Mouse (Mus musculus) myocyte (in vitro differentiated cells): ENCODE data around the gene Cars2. TPM values are rescaled to one million over a fixed set of nuclear protein-coding genes. Genes with fewer than 3 reads are reported as not detected.
A peak's percentile ranks its signal among the peaks of the same experiment; 100 is the strongest.

Experiments used
- H3K27me3 ChIP-seq: one replicate; pipeline ENCODE4 v1.6.1; 2011; ENCODE audit not compliant: control insufficient read depth, insufficient read depth, insufficient read length
- H3K36me3 ChIP-seq: one replicate; pipeline ENCODE4 v1.6.1; 2011; ENCODE audit not compliant: control insufficient read depth, insufficient read depth
- H3K4me2 ChIP-seq: one replicate; pipeline ENCODE4 v1.6.1; 2011; ENCODE audit warnings: low read depth, control low read depth
- H3K4me3 ChIP-seq: one replicate; pipeline ENCODE4 v1.5.1; 2011; ENCODE audit warnings: mild to moderate bottlenecking, control low read depth, moderate library complexity
- H3K79me2 ChIP-seq: one replicate; pipeline ENCODE4 v1.6.1; 2011; ENCODE audit not compliant: control insufficient read depth, insufficient read depth
- H3ac ChIP-seq: one replicate; pipeline ENCODE4 v1.6.1; 2011; ENCODE audit not compliant: control insufficient read depth, insufficient read length
- CEBPB ChIP-seq: IDR thresholded peaks from 2 replicates; pipeline ENCODE4 v1.6.1; 2011; ENCODE audit warnings: mild to moderate bottlenecking, moderate library complexity; ENCODE audit not compliant: poor library complexity, insufficient read depth, severe bottlenecking
- E2F4 ChIP-seq: IDR thresholded peaks from one replicate; pipeline ENCODE4 v1.6.1; 2011; ENCODE audit warnings: mild to moderate bottlenecking, control low read depth, moderate library complexity; ENCODE audit not compliant: insufficient read depth
- MAX ChIP-seq: IDR thresholded peaks from one replicate; pipeline ENCODE4 v1.6.1; 2011; ENCODE audit warnings: low read depth, mild to moderate bottlenecking, control low read depth
- MYOD1 ChIP-seq, 3 experiments: IDR thresholded peaks; one replicate each; pipeline ENCODE4 v1.6.1; 2011; ENCODE audit warnings: control low read depth in 2 of 3, low read depth in 2 of 3, mild to moderate bottlenecking in 2 of 3, moderate library complexity in 1 of 3; ENCODE audit not compliant: insufficient read length in 2 of 3, control insufficient read depth in 1 of 3
- MYOG ChIP-seq, 3 experiments: IDR thresholded peaks; one replicate each; pipeline ENCODE4 v1.6.1; 2011; ENCODE audit warnings: control low read depth in 2 of 3, low read depth in 2 of 3, mild to moderate bottlenecking in 2 of 3; ENCODE audit not compliant: insufficient read length in 2 of 3, control insufficient read depth in 1 of 3, insufficient read depth in 1 of 3
- POLR2A ChIP-seq: IDR thresholded peaks from one replicate; pipeline ENCODE4 v1.6.1; 2011; ENCODE audit warnings: low read depth, mild to moderate bottlenecking, control low read depth, moderate library complexity; ENCODE audit not compliant: insufficient read length
- POLR2AphosphoS2 ChIP-seq: IDR thresholded peaks from one replicate; pipeline ENCODE4 v1.6.1; 2011; ENCODE audit warnings: low read depth, control low read depth; ENCODE audit not compliant: insufficient read length
- REST ChIP-seq: IDR thresholded peaks from one replicate; pipeline ENCODE4 v1.6.1; 2011; ENCODE audit warnings: mild to moderate bottlenecking, control low read depth, moderate library complexity; ENCODE audit not compliant: insufficient read depth, insufficient read length
- SRF ChIP-seq: IDR thresholded peaks from one replicate; pipeline ENCODE4 v1.6.1; 2011; ENCODE audit warnings: low read depth; ENCODE audit not compliant: control insufficient read depth, insufficient read length
- TCF12 ChIP-seq: IDR thresholded peaks from one replicate; pipeline ENCODE4 v1.6.1; 2011; ENCODE audit warnings: mild to moderate bottlenecking, control low read depth; ENCODE audit not compliant: poor library complexity, insufficient read depth, severe bottlenecking
- TCF3 ChIP-seq: IDR thresholded peaks from one replicate; pipeline ENCODE4 v1.6.1; 2011; ENCODE audit warnings: low read depth, control low read depth; ENCODE audit not compliant: insufficient read length
- USF1 ChIP-seq: IDR thresholded peaks from one replicate; pipeline ENCODE4 v1.6.1; 2011; ENCODE audit warnings: low read depth, mild to moderate bottlenecking, control low read depth, moderate library complexity
- polyA plus RNA-seq: library from polyadenylated mRNA; unstranded; fragments of >200 nt; fragmentation: generic; extraction: Trizol; gene quantifications from one replicate; pipeline ENCODE4 v1.2.1, GENCODE M21; 2012; ENCODE audit warnings: missing spikeins

The Cars2 gene
- polyA plus RNA-seq, 1 experiment = 14.4 TPM

GRCm38 (mm10) chr8:11564236-11564635 is 13.7 kb upstream of the Cars2 start:
- Histone ChIP-seq H3K36me3 (no peaks in the 10 kb centered on the region), H3K27me3 (no peaks in the 10 kb centered on the region)
- TF ChIP-seq POLR2A (no peak), MAX (no peak), REST (no peak), USF1 (no peak), SRF (no peak), E2F4 (no peak), MYOG (IDR thresholded peaks at IDR 0.05; ENCODE audit: control insufficient read depth in 1 of 3, insufficient read depth in 1 of 3, insufficient read length in 2 of 3, low read depth in 2 of 3) (no peak), TCF3 (no peak), POLR2AphosphoS2 (no peak), CEBPB (no peak), MYOD1 (IDR thresholded peaks at IDR 0.05; ENCODE audit: control insufficient read depth in 1 of 3, insufficient read length in 2 of 3, low read depth in 2 of 3) (no peak), TCF12 (no peak)

GRCm38 (mm10) chr8:11560220-11560619 is 9.6 kb upstream of the Cars2 start:
- TF ChIP-seq MYOD1 (IDR thresholded peaks at IDR 0.05; ENCODE audit: control insufficient read depth in 1 of 3, insufficient read length in 2 of 3, low read depth in 2 of 3) (peak in 1 of 3 experiments; percentile 51), POLR2A (no peak)

More at GRCm38 (mm10) chr8:11564236-11564635, 13.7 kb upstream of the Cars2 start:
- peaks cover 28% of the 10 kb centered on the region for H3K79me2 ChIP-seq
- no peak overlapping the region for H3K4me3 ChIP-seq
- H3ac ChIP-seq = no peak overlapping the region
- no peak overlapping the region for H3K4me2 ChIP-seq

GRCm38 (mm10) chr8:11559511-11559910 is 8.9 kb upstream of the Cars2 start:
- Histone ChIP-seq H3ac (no peak overlapping the region), H3K79me2 (peaks cover 39% of the 10 kb centered on the region), H3K27me3 (no peaks in the 10 kb centered on the region), H3K36me3 (no peaks in the 10 kb centered on the region), H3K4me3 (peak overlapping the region; percentile 73), H3K4me2 (peak overlapping the region; percentile 91)
- TF ChIP-seq E2F4 (no peak), MYOD1 (IDR thresholded peaks at IDR 0.05; ENCODE audit: control insufficient read depth in 1 of 3, insufficient read length in 2 of 3, low read depth in 2 of 3) (no peak), TCF3 (no peak), POLR2A (no peak), SRF (no peak), REST (no peak), POLR2AphosphoS2 (no peak), TCF12 (no peak), MYOG (IDR thresholded peaks at IDR 0.05; ENCODE audit: control insufficient read depth in 1 of 3, insufficient read depth in 1 of 3, insufficient read length in 2 of 3, low read depth in 2 of 3) (no peak), MAX (no peak), USF1 (no peak)

More at GRCm38 (mm10) chr8:11560220-11560619, 9.6 kb upstream of the Cars2 start:
- Histone ChIP-seq H3K4me2 (peak overlapping the region; percentile 91), H3K27me3 (no peaks in the 10 kb centered on the region), H3K4me3 (no peak overlapping the region), H3ac (no peak overlapping the region), H3K79me2 (peaks cover 39% of the 10 kb centered on the region), H3K36me3 (no peaks in the 10 kb centered on the region)

- peak overlapping the region; percentile 73 for H3K4me3 ChIP-seq
- peaks cover 39% of the 10 kb centered on the region for H3K79me2 ChIP-seq
- H3ac ChIP-seq = peak overlapping the region; percentile 72
- no peaks in the 10 kb centered on the region for H3K36me3 ChIP-seq
- no peaks in the 10 kb centered on the region for H3K27me3 ChIP-seq
- peak overlapping the region; percentile 91 for H3K4me2 ChIP-seq
- TF ChIP-seq POLR2AphosphoS2 (peak; percentile 99), TCF3 (peak; percentile 20), POLR2A (peak; percentile 100), CEBPB (no peak), E2F4 (peak; percentile 47), MAX (no peak)
Measured at GRCm38 (mm10) chr8:11557768-11558629, 7.4 kb upstream of the Cars2 start.

- H3ac ChIP-seq = peak overlapping the region; percentile 72
- peak overlapping the region; percentile 73 for H3K4me3 ChIP-seq
- H3K36me3 ChIP-seq = no peaks in the 10 kb centered on the region
- H3K79me2 ChIP-seq = peaks cover 39% of the 10 kb centered on the region
- peak overlapping the region; percentile 82 for H3K4me2 ChIP-seq
- H3K27me3 ChIP-seq = no peaks in the 10 kb centered on the region
- TF ChIP-seq CEBPB = no peak
- TF ChIP-seq USF1 = no peak
- TF ChIP-seq REST = no peak
- no peak for TF ChIP-seq E2F4
- TF ChIP-seq MYOG (IDR thresholded peaks at IDR 0.05; ENCODE audit: control insufficient read depth in 1 of 3, insufficient read depth in 1 of 3, insufficient read length in 2 of 3, low read depth in 2 of 3) = no peak
- TF ChIP-seq MYOD1 (IDR thresholded peaks at IDR 0.05; ENCODE audit: control insufficient read depth in 1 of 3, insufficient read length in 2 of 3, low read depth in 2 of 3) = no peak
- no peak for TF ChIP-seq TCF12
- no peak for TF ChIP-seq MAX
- TF ChIP-seq POLR2A = no peak
- TF ChIP-seq TCF3 = no peak
- no peak for TF ChIP-seq SRF
- TF ChIP-seq POLR2AphosphoS2 = no peak
Measured at GRCm38 (mm10) chr8:11557424-11557767, 6.8 kb upstream of the Cars2 start.
